20 mouse cellular contexts compared by ENCODE assay signal in genomic region chr7:138467386-138467785, GRCm38 (mm10).
DNase-seq lines count a peak whose midpoint lies in the region; ATAC-seq lines count a peak whose summit lies in the region.
"Had no signal": no experiment of that assay in that cellular context is flagged by ENCODE, and none has a peak within 500 bp of the region (broad histone marks: within the 10 kb centered on the region; RNA-seq: fewer than 3 reads in every experiment).

No protein-coding gene starts in this region.

- no peak for ATAC-seq in midbrain, embryonic 11.5 days (ENCODE audit: low FRiP score)
- no peak for ATAC-seq in midbrain, embryonic 13.5 days
- ATAC-seq: activated CD4-positive, CD25-positive, alpha-beta regulatory T cell, adult 4 months; CD4-positive, CD25-positive, alpha-beta regulatory T cell, adult 4 months; Patski had no signal

- DNase-seq in heart, adult 11 months, result peak; percentile 60
- DNase-seq in heart, adult 9 months (ENCODE audit: low spot score in 2 of 2), result no peak
- DNase-seq in heart, embryonic 10.5 days (ENCODE audit: low spot score), result peak; percentile 67
- no peak for DNase-seq in heart, postnatal 25 days (ENCODE audit: low spot score)
- peak; percentile 10 for DNase-seq in midbrain, embryonic 11.5 days (ENCODE audit: low spot score, missing footprints)
- DNase-seq: adrenal gland, adult 2 months; adrenal gland, adult 8-10 months; adrenal gland, postnatal 10 days; adrenal gland, postnatal 14 days; adrenal gland, postnatal 25 days; adrenal gland, postnatal 36 days; B cell, adult 2 months; cerebellum, adult 11 months; cerebellum, adult 11-12 months; cerebellum, adult 18-20 months had no signal

- H3K4me2 ChIP-seq in midbrain, embryonic 11.5 days, result no peak overlapping the region
- no peak overlapping the region for H3K4me2 ChIP-seq in midbrain, embryonic 13.5 days (replicated peaks)

- no peak overlapping the region for H3K9ac ChIP-seq in midbrain, embryonic 11.5 days (ENCODE audit: low read length)
- no peak overlapping the region for H3K9ac ChIP-seq in midbrain, embryonic 13.5 days (replicated peaks)

- no peaks in the 10 kb centered on the region for H3K27me3 ChIP-seq in heart, embryonic 10.5 days (ENCODE audit: insufficient read depth, poor library complexity, severe bottlenecking)
- H3K27me3 ChIP-seq in midbrain, embryonic 11.5 days (ENCODE audit: control insufficient read depth, insufficient read depth, low read length), result no peaks in the 10 kb centered on the region
- no peaks in the 10 kb centered on the region for H3K27me3 ChIP-seq in midbrain, embryonic 13.5 days
- H3K27me3 ChIP-seq: Patski had no signal

- WGBS in heart, embryonic 10.5 days, result 83% methylated on average over 1 of the region's 1 CpGs
- 84% methylated on average over 1 of the region's 1 CpGs for WGBS in midbrain, embryonic 11.5 days
- 65% methylated on average over 1 of the region's 1 CpGs for WGBS in midbrain, embryonic 13.5 days

- intact Hi-C loops in heart, postnatal 25 days (cut with DNase I), result no loop called here

- no peak overlapping the region for H3K27ac ChIP-seq in heart, embryonic 10.5 days
- H3K27ac ChIP-seq in midbrain, embryonic 11.5 days (ENCODE audit: low read depth, low read length), result no peak overlapping the region
- no peak overlapping the region for H3K27ac ChIP-seq in midbrain, embryonic 13.5 days

- H3K4me3 ChIP-seq in heart, embryonic 10.5 days, result no peak overlapping the region
- H3K4me3 ChIP-seq in midbrain, embryonic 11.5 days (ENCODE audit: low read depth, low read length), result no peak overlapping the region
- no peak overlapping the region for H3K4me3 ChIP-seq in midbrain, embryonic 13.5 days (replicated peaks)

- no peaks in the 10 kb centered on the region for H3K4me1 ChIP-seq in heart, embryonic 10.5 days
- no peaks in the 10 kb centered on the region for H3K4me1 ChIP-seq in midbrain, embryonic 11.5 days (ENCODE audit: control insufficient read depth, insufficient read depth, low read length)
- no peaks in the 10 kb centered on the region for H3K4me1 ChIP-seq in midbrain, embryonic 13.5 days (replicated peaks)

- no peaks in the 10 kb centered on the region for H3K36me3 ChIP-seq in heart, embryonic 10.5 days
- H3K36me3 ChIP-seq in midbrain, embryonic 11.5 days (ENCODE audit: control insufficient read depth, insufficient read depth, low read length), result no peaks in the 10 kb centered on the region
- H3K36me3 ChIP-seq in midbrain, embryonic 13.5 days, result no peaks in the 10 kb centered on the region
- H3K36me3 ChIP-seq: G1E had no signal

- no peaks in the 10 kb centered on the region for H3K9me3 ChIP-seq in heart, embryonic 10.5 days
- no peaks in the 10 kb centered on the region for H3K9me3 ChIP-seq in midbrain, embryonic 11.5 days (ENCODE audit: control insufficient read depth, low read length)
- H3K9me3 ChIP-seq in midbrain, embryonic 13.5 days, result no peaks in the 10 kb centered on the region

Comparison
In these comparisons a context has a peak if more than half of its experiments do, and no peak if none do; other contexts are left out.
1. DNase-seq: peak in heart, adult 11 months (single experiment), heart, embryonic 10.5 days (single experiment) and midbrain, embryonic 11.5 days (single experiment); none in heart, adult 9 months (0 of 2) and heart, postnatal 25 days (single experiment).